Mouse (Mus musculus) liver, adult (tissue): Measurements from ENCODE around the gene Gm9603.
"Not testable (repeated sequence)": the region's sequence is repeated elsewhere in the genome, so short reads cannot be mapped to it uniquely, and the experiment has no call there.

ENCODE experiments used
- GATA4 ChIP-seq: IDR thresholded peaks from 2 replicates; pipeline ENCODE4 v1.6.1; 2014; ENCODE audit warnings: mild to moderate bottlenecking, low read length; ENCODE audit not compliant: insufficient replicate concordance

Gene Gm9603

GRCm38 (mm10) chr14:5687357-5687756 lies at the start of gene Gm9603:
Gene Gm9603, minus strand, starts transcription at chr14:5687457.
- TF ChIP-seq GATA4, result not testable (repeated sequence)

- not testable (repeated sequence) for TF ChIP-seq GATA4
Observed at GRCm38 (mm10) chr14:5632928-5633327, 54.3 kb downstream of the Gm9603 start, which contains the start of gene Gm8265. Gene Gm8265, minus strand, starts transcription at chr14:5633028.
